Mouse (Mus musculus) limb, embryonic 11.5 days (tissue): ENCODE data around the gene Usp32. TPM values are rescaled to one million over a fixed set of nuclear protein-coding genes. Genes with fewer than 3 reads are reported as not detected.
A peak's percentile ranks its signal among the peaks of the same experiment; 100 is the strongest.

Experiments used
- ATAC-seq: fragments of 200-750 bp; cut with Nextera tagmentation; 2 replicates; pipeline ENCODE4 v1.8.0; 2017; ENCODE audit warnings: low read depth; ENCODE audit not compliant: insufficient number of reproducible peaks, low FRiP score, low TSS enrichment
- DNase-seq: peaks from one replicate; pipeline ENCODE4 v3.0.0-alpha.2; 2015; ENCODE audit warnings: low spot score
- H3K27ac ChIP-seq: fragments of 300-500 bp; sonication (generic); replicated peaks from 2 replicates; pipeline ENCODE4 v1.5.1; 2014; ENCODE audit warnings: low read depth, mild to moderate bottlenecking, low read length
- H3K27me3 ChIP-seq: fragments of 300-500 bp; sonication (generic); 2 replicates; pipeline ENCODE4 v1.6.1; 2014; ENCODE audit warnings: mild to moderate bottlenecking, low read length, mixed read lengths; ENCODE audit not compliant: control insufficient read depth, insufficient read depth
- H3K36me3 ChIP-seq: fragments of 300-500 bp; sonication (generic); 2 replicates; pipeline ENCODE4 v1.6.1; 2014; ENCODE audit warnings: mild to moderate bottlenecking, low read length, moderate library complexity, mixed read lengths; ENCODE audit not compliant: control insufficient read depth, insufficient read depth
- H3K4me1 ChIP-seq: fragments of 300-500 bp; sonication (generic); 2 replicates; pipeline ENCODE4 v1.6.1; 2014; ENCODE audit warnings: low read length, mixed read lengths; ENCODE audit not compliant: control insufficient read depth, insufficient read depth
- H3K4me2 ChIP-seq: fragments of 300-500 bp; sonication (generic); 2 replicates; pipeline ENCODE4 v1.6.1; 2014; ENCODE audit warnings: low read depth, mild to moderate bottlenecking, moderate library complexity; ENCODE audit not compliant: severe bottlenecking
- H3K4me3 ChIP-seq: fragments of 300-500 bp; sonication (generic); 2 replicates; pipeline ENCODE4 v1.5.1; 2014; ENCODE audit warnings: low read depth, low read length
- H3K9ac ChIP-seq: fragments of 300-500 bp; sonication (generic); 2 replicates; pipeline ENCODE4 v1.6.1; 2014; ENCODE audit warnings: mild to moderate bottlenecking, low read length
- H3K9me3 ChIP-seq: fragments of 300-500 bp; sonication (generic); 2 replicates; pipeline ENCODE4 v1.6.1; 2016; ENCODE audit warnings: low read length; ENCODE audit not compliant: control insufficient read depth
- WGBS: fragments of 180-500 bp; shearing (Covaris S2); extraction: QIAGEN DNeasy Blood & Tissue Kit; methylation state at CpG from one replicate; pipeline ENCODE4 v1.1.7; 2014; 5-methylcytosine and 5-hydroxymethylcytosine counted together
- polyA plus RNA-seq: library from polyadenylated mRNA; unstranded; fragments of >200 nt; fragmentation: Nextera tagmentation; extraction: Ambion mirVana; gene quantifications from 2 replicates; pipeline ENCODE4 v1.2.1, GENCODE M21; 2014

Gene Usp32
- polyA plus RNA-seq, 1 experiment from 2014 or later, result 4.1 TPM

- 85% methylated on average over 4 of the region's 4 CpGs for WGBS
- no peak for DNase-seq
- ATAC-seq, result no peak
- Histone ChIP-seq H3K9me3 (no peaks in the 10 kb centered on the region), H3K27ac (no peak overlapping the region), H3K36me3 (no peaks in the 10 kb centered on the region), H3K9ac (no peak overlapping the region), H3K4me2 (no peak overlapping the region), H3K4me3 (no peak overlapping the region), H3K27me3 (no peaks in the 10 kb centered on the region), H3K4me1 (peaks cover 10% of the 10 kb centered on the region)
Measured at GRCm38 (mm10) chr11:84968309-84968708, 171.7 kb downstream of the Usp32 start.

- Histone ChIP-seq H3K4me3 (no peak overlapping the region), H3K27ac (no peak overlapping the region; the same call in 1 of the 2 replicates), H3K4me2 (no peak overlapping the region), H3K36me3 (no peaks in the 10 kb centered on the region), H3K27me3 (no peaks in the 10 kb centered on the region), H3K9ac (no peak overlapping the region), H3K9me3 (no peaks in the 10 kb centered on the region), H3K4me1 (peaks cover 10% of the 10 kb centered on the region)
- 33% methylated on average over 5 of the region's 5 CpGs for WGBS
- ATAC-seq (peak; percentile 51; the same call in 1 of the 2 replicates), DNase-seq (peak; percentile 56)
Measured at GRCm38 (mm10) chr11:84967113-84967512, 172.8 kb downstream of the Usp32 start.

- DNase-seq (no peak), ATAC-seq (no peak)
- H3K4me3 ChIP-seq, result no peak overlapping the region
- no peaks in the 10 kb centered on the region for H3K9me3 ChIP-seq
- H3K4me1 ChIP-seq, result peaks cover 10% of the 10 kb centered on the region
- WGBS, result 85% methylated on average over 4 of the region's 4 CpGs
- H3K36me3 ChIP-seq, result no peaks in the 10 kb centered on the region
- H3K27ac ChIP-seq, result no peak overlapping the region
- H3K4me2 ChIP-seq, result no peak overlapping the region
- no peak overlapping the region for H3K9ac ChIP-seq
- no peaks in the 10 kb centered on the region for H3K27me3 ChIP-seq
Measured at GRCm38 (mm10) chr11:84966696-84967095, 173.3 kb downstream of the Usp32 start.

GRCm38 (mm10) chr11:84963556-84963955 is 176.4 kb downstream of the Usp32 start:
- H3K4me1 ChIP-seq, result peaks cover 10% of the 10 kb centered on the region

GRCm38 (mm10) chr11:84962536-84962935 is 177.4 kb downstream of the Usp32 start:
- Histone ChIP-seq H3K9me3 (no peaks in the 10 kb centered on the region), H3K4me1 (peaks cover 11% of the 10 kb centered on the region), H3K4me3 (no peak overlapping the region), H3K36me3 (no peaks in the 10 kb centered on the region), H3K27me3 (peaks cover 18% of the 10 kb centered on the region), H3K9ac (no peak overlapping the region), H3K4me2 (no peak overlapping the region), H3K27ac (no peak overlapping the region)
- ATAC-seq (no peak), DNase-seq (no peak)
- WGBS, result 88% methylated on average over 4 of the region's 4 CpGs

More at GRCm38 (mm10) chr11:84963556-84963955, 176.4 kb downstream of the Usp32 start:
- Histone ChIP-seq H3K4me3 (no peak overlapping the region), H3K27me3 (peaks cover 9% of the 10 kb centered on the region; the same call in 1 of the 2 replicates), H3K4me2 (no peak overlapping the region), H3K9me3 (no peaks in the 10 kb centered on the region), H3K27ac (no peak overlapping the region), H3K36me3 (no peaks in the 10 kb centered on the region), H3K9ac (no peak overlapping the region)
- DNase-seq (no peak), ATAC-seq (no peak)
- 69% methylated on average over 3 of the region's 3 CpGs for WGBS

- ATAC-seq, result no peak
- Histone ChIP-seq H3K4me2 (no peak overlapping the region), H3K36me3 (no peaks in the 10 kb centered on the region), H3K4me1 (0 out of 2 replicates have a peak, but pooled peaks cover 5% of the 10 kb centered on the region), H3K9ac (no peak overlapping the region), H3K27ac (no peak overlapping the region), H3K9me3 (no peaks in the 10 kb centered on the region), H3K27me3 (peaks cover 27% of the 10 kb centered on the region), H3K4me3 (no peak overlapping the region)
- 92% methylated on average over 4 of the region's 4 CpGs for WGBS
- no peak for DNase-seq
Measured at GRCm38 (mm10) chr11:84961571-84961970, 178.4 kb downstream of the Usp32 start.

GRCm38 (mm10) chr11:84960780-84961179 is 179.2 kb downstream of the Usp32 start:
- no peak overlapping the region for H3K9ac ChIP-seq
- ATAC-seq, result no peak
- H3K36me3 ChIP-seq, result no peaks in the 10 kb centered on the region
- peaks cover 32% of the 10 kb centered on the region for H3K27me3 ChIP-seq
- no peak overlapping the region for H3K4me3 ChIP-seq
- 0 out of 2 replicates have a peak, but pooled peaks cover 5% of the 10 kb centered on the region for H3K4me1 ChIP-seq
- H3K27ac ChIP-seq, result no peak overlapping the region
- WGBS, result 80% methylated on average over 6 of the region's 6 CpGs
- H3K9me3 ChIP-seq, result no peaks in the 10 kb centered on the region
- DNase-seq, result no peak
- H3K4me2 ChIP-seq, result no peak overlapping the region

GRCm38 (mm10) chr11:84960291-84960690 is 179.7 kb downstream of the Usp32 start:
- Histone ChIP-seq H3K36me3 (no peaks in the 10 kb centered on the region), H3K4me2 (no peak overlapping the region), H3K27ac (no peak overlapping the region), H3K4me1 (0 out of 2 replicates have a peak, but pooled peaks cover 5% of the 10 kb centered on the region), H3K9ac (no peak overlapping the region), H3K4me3 (no peak overlapping the region), H3K9me3 (no peaks in the 10 kb centered on the region), H3K27me3 (peaks cover 32% of the 10 kb centered on the region)
- ATAC-seq, result no peak
- no peak for DNase-seq
- WGBS, result 35% methylated on average over 3 of the region's 3 CpGs

GRCm38 (mm10) chr11:84959701-84960181 is 180.2 kb downstream of the Usp32 start:
- Histone ChIP-seq H3K36me3 (no peaks in the 10 kb centered on the region), H3K9me3 (no peaks in the 10 kb centered on the region), H3K27ac (no peak overlapping the region), H3K4me2 (no peak overlapping the region), H3K4me1 (0 out of 2 replicates have a peak, but pooled peaks cover 5% of the 10 kb centered on the region), H3K4me3 (no peak overlapping the region), H3K9ac (no peak overlapping the region), H3K27me3 (peaks cover 32% of the 10 kb centered on the region)
- ATAC-seq (no peak), DNase-seq (peak; percentile 31)
- 4% methylated on average over 9 of the region's 9 CpGs for WGBS
